ENCODE assay signal across 9 mouse cellular contexts in the genomic region with DNA sequence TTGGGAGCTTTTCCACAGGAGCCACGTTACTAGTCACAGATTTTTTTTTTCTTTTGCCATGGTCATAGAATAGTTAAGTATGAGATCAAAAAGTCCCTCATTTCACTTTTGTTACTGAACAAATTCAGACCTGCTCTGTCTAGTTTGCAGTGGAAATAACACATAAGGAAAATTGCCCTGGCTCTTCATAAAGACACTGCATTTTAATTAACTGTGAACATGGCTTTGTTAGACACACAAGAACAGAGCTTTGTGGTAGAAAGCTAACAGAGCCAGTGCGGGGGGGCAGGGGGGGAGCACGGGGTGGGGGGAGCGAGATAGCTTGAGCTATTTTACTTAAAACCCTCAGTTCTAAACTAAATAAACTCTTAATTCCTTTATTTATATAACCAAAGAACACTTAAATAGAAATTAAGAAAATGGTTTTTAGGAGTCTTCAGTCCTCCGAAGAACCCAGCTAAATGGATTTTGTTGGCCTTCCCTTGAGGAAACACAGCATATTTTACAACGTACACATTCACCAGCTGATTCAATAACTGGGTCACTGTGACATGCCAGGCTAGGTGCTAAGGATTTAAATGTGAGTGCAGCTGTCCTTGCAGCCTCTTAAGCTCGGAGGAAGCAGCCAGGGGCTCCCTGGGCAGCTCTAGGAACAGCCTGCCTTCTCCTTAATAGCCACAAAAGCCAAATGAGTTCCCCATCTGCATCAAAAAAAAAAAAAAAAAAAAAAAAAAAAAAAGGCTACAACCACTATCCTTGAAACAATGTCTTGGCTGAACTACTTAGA.
DNase-seq lines count a peak whose midpoint lies in the region; ATAC-seq and TF ChIP-seq lines count a peak whose summit lies in the region.
"Had no signal": no experiment of that assay in that cellular context is flagged by ENCODE, and none has a peak within 500 bp of the region (broad histone marks: within the 10 kb centered on the region; RNA-seq: fewer than 3 reads in every experiment).

No protein-coding gene starts in this region.

- TF ChIP-seq POLR2A in CH12.LX (IDR thresholded peaks at IDR 0.05; ENCODE audit: low read depth, low read length), result no peak

- TF ChIP-seq EP300 in CH12.LX (IDR thresholded peaks at IDR 0.05; ENCODE audit: low read length), result no peak

- no peak overlapping the region for H3K4me2 ChIP-seq in CH12.LX (ENCODE audit: insufficient read depth, low read depth, poor library complexity, severe bottlenecking)
- H3K4me2 ChIP-seq in hindbrain, embryonic 11.5 days (replicated peaks; ENCODE audit: low read depth, low read length), result no peak overlapping the region
- H3K4me2 ChIP-seq in midbrain, embryonic 12.5 days (replicated peaks), result no peak overlapping the region
- H3K4me2 ChIP-seq: liver, embryonic 15.5 days had no signal

- dilution Hi-C loops in CH12.LX (cut with MboI; ENCODE audit: extremely low pct_ligation_motif_present, extremely low pct_unique_long_range_greater_than_20kb, low sequenced_read_pairs), result no loop called here

- no peaks in the 10 kb centered on the region for H3K79me2 ChIP-seq in CH12.LX (replicated peaks; ENCODE audit: control insufficient read depth, extremely low read depth, insufficient read depth, poor library complexity, severe bottlenecking)

- no peak overlapping the region for H3K27ac ChIP-seq in CH12.LX (ENCODE audit: insufficient read depth, low read depth)
- 0 out of 2 replicates have a peak overlapping the region, but pooled peaks have one; percentile 9 for H3K27ac ChIP-seq in hindbrain, embryonic 11.5 days (ENCODE audit: low read depth, low read length)
- peak overlapping the region; percentile 73 for H3K27ac ChIP-seq in midbrain, embryonic 12.5 days (replicated peaks)
- H3K27ac ChIP-seq: liver, embryonic 15.5 days had no signal

- ATAC-seq in hindbrain, embryonic 11.5 days (ENCODE audit: low FRiP score), result no peak
- peak; percentile 63 for ATAC-seq in midbrain, embryonic 12.5 days (ENCODE audit: low FRiP score, low read depth)
- ATAC-seq in granulocyte monocyte progenitor cell, adult 5-6 weeks (replicated peaks; ENCODE audit: poor library complexity, severe bottlenecking), result no peak

- H3K9me3 ChIP-seq in CH12.LX (replicated peaks; ENCODE audit: low read length), result no peaks in the 10 kb centered on the region
- no peaks in the 10 kb centered on the region for H3K9me3 ChIP-seq in hindbrain, embryonic 11.5 days (ENCODE audit: control insufficient read depth, low read length)
- H3K9me3 ChIP-seq in midbrain, embryonic 12.5 days, result no peaks in the 10 kb centered on the region
- H3K9me3 ChIP-seq: liver, embryonic 15.5 days had no signal

- WGBS in hindbrain, embryonic 11.5 days, result 32% methylated on average over 7 of the region's 7 CpGs
- WGBS in midbrain, embryonic 12.5 days, result 19% methylated on average over 7 of the region's 7 CpGs

- no peak for DNase-seq in CH12.LX (ENCODE audit: extremely low read depth)
- DNase-seq in brain, adult 2 months (ENCODE audit: low read depth, low spot score), result peak; percentile 40
- DNase-seq in hindbrain, embryonic 11.5 days (ENCODE audit: low spot score), result no peak
- no peak for DNase-seq in adrenal gland, adult (ENCODE audit: inconsistent age in 2 of 2, low spot score in 1 of 2)
- DNase-seq in natural killer cell, adult 2 months (ENCODE audit: low spot score in 2 of 2), result no peak
- DNase-seq: kidney, postnatal 14 days had no signal

- no peak for TF ChIP-seq CTCF in CH12.LX (conservative IDR thresholded peaks at IDR 0.05 in 1 of 2, IDR thresholded peaks at IDR 0.05 in 1 of 2; ENCODE audit: low read depth in 2 of 2, low read length in 2 of 2)

- no peaks in the 10 kb centered on the region for H3K27me3 ChIP-seq in CH12.LX (replicated peaks)
- H3K27me3 ChIP-seq in hindbrain, embryonic 11.5 days (ENCODE audit: control insufficient read depth, insufficient read depth, low read length), result no peaks in the 10 kb centered on the region
- no peaks in the 10 kb centered on the region for H3K27me3 ChIP-seq in midbrain, embryonic 12.5 days
- H3K27me3 ChIP-seq: liver, embryonic 15.5 days had no signal

- no peak overlapping the region for H3K9ac ChIP-seq in CH12.LX (ENCODE audit: insufficient read depth, low read depth)
- no peak overlapping the region for H3K9ac ChIP-seq in hindbrain, embryonic 11.5 days (ENCODE audit: low read depth, low read length)
- H3K9ac ChIP-seq in midbrain, embryonic 12.5 days (replicated peaks), result no peak overlapping the region
- H3K9ac ChIP-seq: liver, embryonic 15.5 days had no signal

- H3K36me3 ChIP-seq in CH12.LX (replicated peaks in 1 of 2; ENCODE audit: control insufficient read depth in 1 of 2, insufficient read depth in 1 of 2, low read length in 1 of 2), result no peaks in the 10 kb centered on the region
- no peaks in the 10 kb centered on the region for H3K36me3 ChIP-seq in hindbrain, embryonic 11.5 days (ENCODE audit: control insufficient read depth, insufficient read depth, low read length)
- no peaks in the 10 kb centered on the region for H3K36me3 ChIP-seq in midbrain, embryonic 12.5 days
- H3K36me3 ChIP-seq: liver, embryonic 15.5 days had no signal

- H3K4me3 ChIP-seq in CH12.LX (replicated peaks in 1 of 3; ENCODE audit: low read depth in 2 of 3, low read length in 2 of 3, poor library complexity in 1 of 3), result no peak overlapping the region
- no peak overlapping the region for H3K4me3 ChIP-seq in hindbrain, embryonic 11.5 days (ENCODE audit: low read depth, low read length)
- H3K4me3 ChIP-seq in midbrain, embryonic 12.5 days, result no peak overlapping the region
- H3K4me3 ChIP-seq: liver, embryonic 15.5 days had no signal

- no peak for TF ChIP-seq RAD21 in CH12.LX (IDR thresholded peaks at IDR 0.05; ENCODE audit: low read depth, low read length)

- in situ Hi-C loops in CH12.LX (cut with MboI; ENCODE audit: low pct_ligation_motif_present, low pct_unique_long_range_greater_than_20kb, low sequenced_read_pairs), result no loop called here

- H3K4me1 ChIP-seq in CH12.LX (ENCODE audit: control insufficient read depth in 1 of 2, insufficient read depth in 2 of 2), result peaks cover 9 to 40% of the 10 kb centered on the region in 2 experiments
- H3K4me1 ChIP-seq in hindbrain, embryonic 11.5 days (replicated peaks; ENCODE audit: control insufficient read depth, insufficient read depth, low read length), result no peaks in the 10 kb centered on the region
- H3K4me1 ChIP-seq in midbrain, embryonic 12.5 days, result peaks cover 16% of the 10 kb centered on the region
- H3K4me1 ChIP-seq: liver, embryonic 15.5 days had no signal

TF ChIP-seq in CH12.LX, 34 proteins besides CTCF, POLR2A, EP300 and RAD21:
- TF ChIP-seq ZNF384 (IDR thresholded peaks at IDR 0.05; ENCODE audit: low read depth, low read length), result peak; percentile 68
- no peak for TF ChIP-seq SMC3 (IDR thresholded peaks at IDR 0.05; ENCODE audit: low read depth, low read length)
- TF ChIP-seq MEF2A (IDR thresholded peaks at IDR 0.05; ENCODE audit: borderline replicate concordance, low read depth, low read length), result no peak
- no peak for TF ChIP-seq CHD1 (IDR thresholded peaks at IDR 0.05; ENCODE audit: low read depth, low read length)
